Mouse (Mus musculus) mouse embryonic stem cell (cell line): ENCODE data around the gene Kera.

Experiments used
- in situ Hi-C, 2 experiments: fragments of 300-500 bp; cut with MboI; formaldehyde crosslinking; loops; 1 replicate in 1 of 2; 3 replicates in 1 of 2; pipeline ENCODE4 v1.14.3; 2019 to 2020; ENCODE audit warnings: low sequenced_read_pairs in 2 of 2, low pct_unique_long_range_greater_than_20kb in 1 of 2, mixed read lengths in 1 of 2; ENCODE audit not compliant: unreplicated experiment in 1 of 2

Kera gene

DNA sequence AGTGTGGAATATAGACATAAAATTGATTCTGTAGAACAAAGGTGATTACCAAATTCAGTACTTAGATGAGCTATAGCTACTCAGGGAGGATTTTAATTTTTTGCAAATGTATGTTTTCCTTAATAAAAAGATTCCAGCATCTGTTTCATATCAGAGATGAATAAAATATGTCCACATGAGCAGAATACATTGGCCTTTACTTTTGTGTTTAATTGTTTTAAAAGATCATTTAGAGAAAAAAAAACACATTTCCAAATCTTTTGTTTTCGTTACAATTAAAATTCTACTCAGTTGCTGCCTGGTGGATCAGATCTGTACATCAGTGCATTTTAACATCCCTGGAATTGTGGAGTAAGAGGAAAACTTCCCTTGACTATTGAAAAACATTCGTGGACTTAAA is at the start of gene Kera:
Gene Kera, plus strand, starts transcription at position 301 of the 400 bp plus-strand sequence.
- in situ Hi-C loops = no loop called here

DNA sequence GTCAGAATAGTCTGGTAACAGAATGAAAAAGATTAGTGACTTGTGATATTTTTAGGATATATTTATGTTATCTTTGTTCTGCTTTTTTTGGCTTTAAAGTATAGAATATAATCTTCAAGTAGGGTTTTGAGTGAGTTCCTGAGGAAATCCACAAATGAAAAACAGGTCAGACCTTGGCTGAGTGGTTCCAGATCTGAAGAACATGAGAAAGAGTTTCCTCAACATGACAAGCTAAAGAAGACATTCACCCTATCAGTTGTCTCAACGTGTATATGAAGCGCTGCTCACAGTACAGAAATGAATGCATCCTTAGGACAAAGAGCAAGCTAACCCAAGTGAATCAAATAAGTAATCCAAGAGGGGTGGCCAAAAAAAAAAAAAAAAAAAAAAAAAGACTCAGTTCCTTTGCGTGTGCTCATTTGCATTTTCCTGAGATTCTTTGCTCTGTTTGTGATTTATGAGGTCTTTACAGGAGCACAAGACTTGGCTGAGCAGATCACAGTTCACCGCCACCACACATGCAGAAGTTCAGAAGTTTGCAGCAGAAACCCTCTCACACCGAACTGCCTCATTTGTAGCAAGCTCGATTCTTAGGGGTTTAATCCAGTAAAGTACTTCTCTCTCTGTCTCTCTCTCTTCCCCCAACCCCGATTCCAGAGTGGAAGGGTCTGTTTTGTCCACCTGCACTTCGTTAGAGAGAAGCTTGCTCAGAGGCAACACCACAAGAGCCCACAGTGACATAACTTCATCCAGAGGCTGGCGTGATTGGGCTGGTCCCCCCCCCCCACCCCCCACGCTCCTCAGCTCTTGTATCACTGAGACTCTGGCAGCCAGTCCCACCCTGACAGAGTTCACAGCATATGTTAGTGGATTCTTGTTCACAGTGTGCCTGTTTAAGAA is 41.5 kb upstream of the Kera start, which contains the start of gene Lum:
Gene Lum, plus strand, starts transcription at position 172 of the 900 bp plus-strand sequence.
- in situ Hi-C loops = no loop called here

DNA sequence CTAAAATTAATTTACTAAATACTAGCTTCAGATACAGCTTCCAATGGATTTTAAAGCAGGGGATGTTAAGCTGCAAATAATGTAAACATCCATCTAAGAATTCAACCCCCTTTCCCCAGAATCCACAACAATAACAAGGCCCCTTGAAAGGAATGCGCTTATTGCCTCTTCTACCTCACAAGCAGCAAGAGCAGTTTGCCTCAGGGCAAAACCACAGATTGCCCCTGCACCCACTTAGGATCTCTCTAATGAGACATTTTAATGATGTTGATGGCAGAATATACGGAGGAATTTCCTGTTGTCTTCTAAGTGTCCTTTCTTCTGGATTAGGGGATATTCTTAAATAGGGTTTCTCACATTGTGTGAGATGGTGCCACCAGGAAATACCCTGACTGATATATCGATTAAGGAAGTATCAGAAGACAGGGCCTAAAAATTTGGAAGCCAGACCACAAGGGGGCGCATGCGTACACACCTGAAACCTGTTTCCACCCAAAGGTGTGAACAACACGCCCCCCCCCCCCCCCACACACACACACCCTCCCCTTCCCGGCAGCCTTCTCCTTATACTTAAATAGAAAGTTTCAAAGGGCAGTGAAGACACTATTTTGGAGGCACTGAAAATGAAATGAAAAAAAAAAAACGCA is 39.1 kb upstream of the Kera start:
- in situ Hi-C loops = no loop called here

DNA sequence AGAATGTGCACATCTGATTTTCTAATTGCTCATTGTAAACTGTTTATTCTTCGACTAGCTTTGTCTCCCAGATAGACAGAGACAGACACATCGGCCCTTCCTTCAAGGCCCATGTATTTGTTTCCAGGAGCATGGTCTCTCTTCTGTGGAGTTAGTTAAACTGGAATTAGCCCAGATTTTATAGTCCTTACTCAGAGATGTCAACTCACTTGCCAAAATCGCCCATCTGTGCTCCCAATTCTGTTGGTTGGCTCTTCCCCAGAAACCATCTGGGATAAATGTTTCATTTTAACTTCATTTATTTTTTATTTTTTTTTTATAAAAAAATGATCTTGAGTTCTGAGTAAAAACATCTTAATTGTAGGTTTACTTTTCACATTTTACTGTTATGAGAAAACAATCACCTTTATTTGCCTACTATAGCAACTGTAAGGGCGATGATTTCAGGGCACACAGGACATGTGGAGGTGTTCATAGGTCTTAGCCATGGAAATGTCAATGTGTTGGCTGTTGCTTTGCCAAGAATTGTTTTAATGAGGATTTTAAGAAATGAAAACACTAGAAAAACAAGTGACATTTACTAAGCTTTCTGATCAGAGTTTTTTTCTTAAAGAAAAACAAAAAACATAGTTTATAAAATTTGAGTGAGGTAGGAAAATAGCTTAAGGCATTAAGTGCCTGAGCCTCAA is 24.0 kb upstream of the Kera start:
- in situ Hi-C loops = no loop called here

DNA sequence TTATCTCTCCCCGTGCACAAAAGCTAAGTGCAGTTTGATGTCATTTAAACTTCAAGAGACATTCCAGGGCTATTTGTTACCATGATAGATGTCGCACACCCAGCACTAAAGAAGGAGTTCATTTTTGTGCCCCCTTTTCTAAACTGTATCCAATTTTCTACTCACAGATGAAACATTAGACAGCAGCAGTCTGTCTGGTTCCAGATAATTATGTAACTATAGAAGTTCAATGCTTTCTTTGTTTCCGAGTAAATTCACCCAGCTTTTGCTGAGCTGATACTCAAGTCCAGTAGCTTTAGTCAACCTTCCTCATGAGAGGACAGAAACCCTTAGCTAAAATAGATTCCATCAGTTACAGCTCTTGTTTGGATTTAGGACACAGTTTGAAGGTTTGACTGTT is 22.5 kb upstream of the Kera start:
- in situ Hi-C loops = no loop called here

DNA sequence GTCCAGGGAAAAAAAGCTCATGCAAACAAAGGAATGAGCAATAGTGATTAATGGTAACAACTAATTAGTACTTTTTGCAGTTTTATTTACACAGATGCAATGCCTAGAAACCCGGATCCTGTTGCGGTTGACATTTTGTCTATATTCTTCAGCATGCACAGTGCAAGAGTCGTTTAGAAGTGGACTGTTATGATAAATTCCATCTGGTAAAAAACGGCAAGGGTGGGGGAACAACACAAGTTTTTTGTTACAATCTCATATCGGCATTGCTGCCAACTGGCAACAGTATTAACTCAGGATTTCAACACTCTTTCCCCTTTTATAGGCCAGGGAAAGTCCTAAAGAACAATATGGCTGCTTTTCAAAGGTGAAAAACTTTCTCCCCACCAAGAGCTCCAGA is 19.5 kb upstream of the Kera start:
- in situ Hi-C loops = no loop called here

DNA sequence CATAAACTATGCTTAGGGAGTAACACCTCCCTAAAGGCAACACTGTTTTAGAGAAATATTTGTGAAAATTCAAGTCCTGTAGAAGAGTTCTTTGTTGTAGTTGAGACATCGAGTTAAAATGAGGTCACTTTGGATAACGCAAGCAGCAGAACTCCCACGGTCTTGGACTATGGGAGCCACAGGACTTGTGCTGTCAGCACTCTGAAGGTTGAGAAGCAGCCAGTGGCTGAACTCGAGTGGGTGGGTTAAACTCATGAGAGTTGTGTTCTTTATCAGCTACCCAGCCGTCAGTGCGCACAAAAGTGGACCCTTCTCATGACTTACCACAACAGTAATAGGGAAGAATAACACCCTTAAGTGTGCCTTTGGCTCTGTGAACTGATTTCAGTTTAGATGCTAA is 17.1 kb upstream of the Kera start:
- in situ Hi-C loops = no loop called here

DNA sequence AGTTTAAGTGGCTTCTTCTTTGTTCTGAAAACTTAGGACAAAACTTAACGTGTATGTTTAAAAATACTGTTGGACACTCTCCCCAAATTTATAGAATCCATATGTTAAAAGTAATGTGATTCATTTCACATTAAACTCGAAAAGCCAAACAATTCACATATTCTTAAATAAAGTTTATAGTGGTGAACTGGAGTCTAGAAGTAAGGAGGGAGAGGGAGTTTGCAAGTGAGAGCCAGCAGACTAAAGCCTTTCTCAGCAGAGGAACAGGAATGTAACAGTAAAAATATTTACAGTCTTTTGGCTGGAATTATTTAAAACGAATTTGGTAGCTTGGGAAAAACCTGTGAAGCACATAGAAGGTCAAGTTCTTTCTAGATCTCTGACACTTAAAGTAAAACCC is 15.6 kb upstream of the Kera start:
- in situ Hi-C loops = no loop called here

DNA sequence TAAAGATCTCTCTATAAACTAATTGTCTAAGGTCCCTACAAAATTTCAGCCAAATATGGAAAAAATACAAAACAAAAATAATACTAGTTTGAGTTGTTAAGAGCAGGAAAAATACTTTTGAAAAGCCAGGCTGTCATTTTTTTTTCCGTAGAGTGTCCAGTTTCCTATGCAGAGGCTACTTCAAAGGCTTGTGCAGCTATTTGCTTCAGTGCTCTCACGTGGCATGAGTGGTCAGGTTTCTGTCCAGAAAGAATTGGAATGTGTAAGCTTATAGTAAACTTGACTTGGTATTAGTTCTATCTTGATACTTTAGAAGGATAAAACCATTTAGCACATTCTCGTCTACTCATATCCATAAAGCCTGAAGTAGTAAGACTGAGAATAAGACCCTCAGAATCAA is 15.0 kb upstream of the Kera start:
- in situ Hi-C loops = no loop called here

DNA sequence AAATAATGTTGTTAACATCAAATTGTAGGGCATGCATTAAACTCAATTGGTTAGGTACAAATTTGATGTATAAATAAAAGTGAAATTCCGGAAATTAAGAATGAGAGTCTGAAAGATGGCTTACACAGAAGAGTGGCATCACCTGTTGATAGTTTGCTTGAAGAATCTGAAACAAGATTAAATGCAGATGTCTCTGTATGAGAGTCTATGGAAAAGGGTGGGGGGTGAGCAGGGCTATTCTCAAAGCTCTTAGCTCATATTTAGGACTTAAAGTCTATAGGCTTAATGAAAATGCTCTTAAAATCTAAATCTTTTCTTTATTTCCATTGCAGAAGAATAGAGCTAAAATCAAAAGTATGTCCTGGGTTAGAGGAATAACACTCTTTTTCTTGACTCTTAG is 11.0 kb upstream of the Kera start:
- in situ Hi-C loops = no loop called here

DNA sequence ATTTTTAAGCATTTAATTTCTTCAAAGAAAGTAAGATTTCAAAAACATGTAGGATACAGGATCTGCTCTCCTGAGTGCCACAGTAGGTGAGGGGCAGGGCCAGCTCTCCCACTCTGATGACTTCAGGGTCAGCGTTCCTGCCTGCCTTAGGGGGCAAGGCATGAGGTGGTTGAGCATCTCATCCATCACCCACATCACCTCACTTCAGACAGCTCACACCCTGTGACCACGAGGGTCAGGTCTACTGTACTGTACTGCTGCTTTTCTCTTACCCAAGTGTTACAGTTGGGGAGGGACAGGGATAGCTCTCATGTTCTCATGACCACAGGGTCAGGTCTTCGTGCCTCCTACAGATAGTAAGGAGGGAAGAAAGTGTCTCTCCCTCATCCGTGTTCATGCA is 4.9 kb upstream of the Kera start:
- in situ Hi-C loops = no loop called here

DNA sequence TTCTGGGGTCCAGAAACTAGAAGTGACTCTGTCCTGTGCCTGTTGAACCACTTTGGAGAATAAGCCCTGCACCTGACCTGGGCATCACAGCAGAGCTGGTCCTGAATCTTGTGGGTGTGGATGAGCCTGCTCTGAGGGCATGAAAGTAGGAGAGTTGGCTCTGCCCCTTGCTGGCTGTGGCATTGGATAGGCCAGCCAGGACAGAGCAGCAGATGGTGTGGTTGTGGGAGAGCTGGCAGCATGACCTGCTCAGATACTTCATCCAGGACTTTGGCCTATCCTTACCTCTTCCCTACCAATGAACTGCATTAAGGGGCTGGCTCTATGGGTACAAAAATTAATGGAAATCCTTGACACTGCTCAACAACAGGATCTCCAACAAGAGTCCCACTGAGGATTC is 3.4 kb upstream of the Kera start:
- in situ Hi-C loops = no loop called here

DNA sequence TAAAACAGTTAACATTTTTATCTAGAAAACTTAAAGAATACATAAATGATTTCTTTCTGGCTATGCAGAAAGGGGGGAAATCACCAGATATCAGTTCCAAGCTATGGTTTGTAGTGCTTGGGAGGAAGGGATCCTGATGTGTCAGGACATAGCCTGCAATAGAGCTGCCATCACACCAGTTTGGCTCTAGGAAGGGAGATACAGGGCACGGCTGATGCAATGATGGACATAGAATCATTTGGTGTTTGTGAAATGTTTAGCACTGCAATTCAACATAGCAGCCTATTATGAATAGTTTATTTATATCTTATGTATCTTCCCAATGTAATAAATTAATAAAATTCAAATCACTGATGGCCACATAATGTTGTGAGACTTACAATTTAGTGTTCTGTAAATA is 15.6 kb downstream of the Kera start:
- in situ Hi-C loops = no loop called here

DNA sequence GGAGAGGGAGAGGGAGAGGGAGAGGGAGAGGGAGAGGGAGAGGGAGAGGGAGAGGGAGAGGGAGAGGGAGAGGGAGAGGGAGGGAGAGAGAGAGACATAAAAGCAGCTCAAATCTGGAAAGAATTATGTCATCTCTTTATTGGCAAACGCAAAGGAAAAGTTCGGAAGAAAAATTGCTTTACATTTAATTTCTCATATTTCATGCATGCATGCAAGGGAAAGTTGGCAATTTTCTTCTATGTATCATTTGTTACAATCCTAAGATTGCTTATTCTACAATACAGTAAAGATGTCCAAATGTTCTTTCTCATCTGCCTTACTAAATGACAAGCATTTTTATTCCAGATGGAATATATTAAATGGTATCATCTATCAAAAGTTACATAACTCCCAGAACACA is 17.7 kb downstream of the Kera start:
- in situ Hi-C loops = no loop called here

DNA sequence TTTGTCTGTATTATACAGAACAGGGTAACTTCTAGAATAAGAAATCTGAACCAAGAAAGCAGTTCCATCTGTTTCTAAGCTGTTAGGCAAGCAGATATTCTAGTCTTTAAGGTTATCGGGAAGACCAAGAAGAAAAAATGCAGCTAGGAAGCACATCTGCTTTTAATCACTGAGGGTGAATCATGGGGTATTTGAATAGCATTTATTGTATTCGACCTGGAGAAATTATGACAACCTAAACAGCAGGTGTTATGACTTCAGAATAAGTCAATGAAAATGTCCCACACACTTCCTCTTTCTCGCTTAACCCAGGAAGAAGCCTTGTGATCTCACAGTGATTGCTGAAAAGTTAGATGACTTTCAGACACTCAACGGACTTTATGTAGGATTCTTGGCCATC is 18.4 kb downstream of the Kera start:
- in situ Hi-C loops = no loop called here

DNA sequence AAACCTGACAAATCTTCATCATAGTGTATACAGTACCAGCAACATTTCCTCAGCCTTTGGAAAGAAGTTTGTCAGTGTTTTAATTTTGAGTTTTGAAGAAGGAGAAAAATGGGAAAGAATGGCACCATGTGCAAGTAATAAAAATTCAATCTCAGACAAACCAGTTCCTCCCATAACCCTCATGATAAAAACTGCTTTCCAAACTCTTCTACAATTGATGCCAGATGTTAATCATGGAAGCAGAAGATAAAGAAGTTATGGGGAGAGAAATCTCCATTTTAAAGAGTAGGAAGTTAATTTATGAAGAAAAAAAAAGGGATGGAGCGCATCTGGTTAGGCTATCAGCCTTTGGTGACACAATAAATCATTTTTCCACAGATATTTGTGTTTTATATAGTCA is 19.9 kb downstream of the Kera start:
- in situ Hi-C loops = no loop called here

DNA sequence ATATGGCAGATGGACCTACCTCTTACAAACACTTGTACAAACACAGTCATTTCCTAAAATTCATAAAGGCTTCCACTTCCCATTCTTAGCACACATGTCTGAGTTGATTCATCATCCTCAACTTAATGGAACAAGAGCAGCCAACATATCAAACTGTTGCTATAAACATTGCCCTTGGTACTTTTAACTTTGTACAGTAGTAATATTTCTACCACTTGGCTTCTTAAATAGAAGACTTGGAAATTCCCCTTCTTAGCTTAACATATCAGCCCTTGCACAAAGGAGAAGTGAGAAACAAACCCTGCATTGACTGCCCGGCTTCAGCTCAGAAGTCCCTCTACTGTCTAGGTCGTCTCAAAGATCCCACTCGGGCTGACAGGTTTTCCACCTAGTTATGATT is 24.4 kb downstream of the Kera start:
- in situ Hi-C loops = no loop called here

DNA sequence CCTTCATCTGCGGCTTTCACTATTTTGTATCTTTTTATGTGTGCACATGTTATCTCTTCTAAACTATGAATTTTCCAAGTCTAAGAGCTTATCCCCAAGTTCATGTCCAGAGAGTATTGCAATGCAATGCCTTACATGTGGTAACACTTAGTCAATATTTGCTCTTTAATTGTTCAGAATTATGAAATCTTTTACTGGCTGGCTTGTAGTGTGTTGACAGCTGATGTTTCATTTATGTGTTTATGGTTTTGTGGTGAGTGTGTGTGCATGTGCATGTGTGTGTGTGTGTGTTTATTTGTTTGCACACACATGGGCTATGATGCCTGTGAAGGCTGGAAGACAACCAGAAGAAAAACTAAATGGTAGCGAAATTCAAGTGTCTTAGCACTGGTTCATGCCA is 35.2 kb downstream of the Kera start:
- in situ Hi-C loops = no loop called here

DNA sequence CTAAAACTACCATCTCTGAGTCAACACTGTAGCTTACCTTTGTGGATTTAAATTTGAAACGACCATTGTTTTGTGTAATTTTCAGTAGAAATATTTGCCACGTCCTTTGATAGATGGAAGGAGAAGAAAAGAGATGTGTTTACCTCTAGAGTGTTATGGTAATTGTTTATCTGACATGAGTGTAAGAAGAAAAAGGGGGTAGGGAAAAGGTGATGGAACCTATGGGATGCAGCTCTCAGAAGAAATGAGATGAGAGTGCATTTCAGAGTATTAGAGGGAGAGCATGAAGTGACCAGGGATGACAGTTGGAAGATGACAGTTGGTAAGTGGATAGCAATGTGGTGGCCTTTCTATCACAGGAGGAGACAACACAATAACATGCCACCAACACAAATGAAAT is 37.1 kb downstream of the Kera start, which contains the start of gene Epyc:
Gene Epyc, plus strand, starts transcription at position 301 of the 400 bp plus-strand sequence.
- in situ Hi-C loops = no loop called here
